Mouse (Mus musculus): Measurements from ENCODE around the gene Cavin4. TPM values are rescaled to one million over a fixed set of nuclear protein-coding genes. Genes with fewer than 3 reads are reported as not detected.

The Cavin4 gene
- polyA plus RNA-seq, 1 experiment from 2014 or later, result 1.5 TPM

Other genes with a start within 250 kb of the Cavin4 start
- 70.6 and 81.1 TPM in 2 replicates for gene Tex10, start 190.1 kb upstream of the Cavin4 start, polyA plus RNA-seq (2014; fragmentation: Nextera tagmentation; extraction: Ambion mirVana)
- 63.2 and 68.3 TPM in 2 replicates for gene Msantd3, start 123.6 kb upstream of the Cavin4 start, polyA plus RNA-seq (2014; fragmentation: Nextera tagmentation; extraction: Ambion mirVana)
- gene Tmeff1, start 78.3 kb upstream of the Cavin4 start, polyA plus RNA-seq (2014; fragmentation: Nextera tagmentation; extraction: Ambion mirVana), result 252 and 261 TPM in 2 replicates

Data from neural tube, embryonic 11.5 days (tissue).